Mouse (Mus musculus) erythroblast, embryonic 14.5 days (primary cell): Measurements from ENCODE around the gene Olfr788.

Experiments
- GATA1 ChIP-seq: IDR thresholded peaks from 2 replicates; pipeline ENCODE4 v1.6.1; 2012; ENCODE audit warnings: low read length, inconsistent platforms, mixed read lengths
- TAL1 ChIP-seq: IDR thresholded peaks from 3 replicates; pipeline ENCODE4 v1.6.1; 2012; ENCODE audit warnings: low read length, inconsistent platforms, mixed read lengths

GRCm38 (mm10) chr10:129470698-129471097, at the start of gene Olfr788:
- TF ChIP-seq TAL1 (no peak), GATA1 (no peak)
